Mouse (Mus musculus) brown adipose tissue, adult 24 weeks (tissue): Measurements from ENCODE around the gene Card14. TPM values are rescaled to one million over a fixed set of nuclear protein-coding genes. Genes with fewer than 3 reads are reported as not detected.
"Not testable (repeated sequence)": the region's sequence is repeated elsewhere in the genome, so short reads cannot be mapped to it uniquely, and the experiment has no call there.

Experiments used
- H3K27ac ChIP-seq: fragments of 200-500 bp; replicated peaks from 2 replicates; pipeline ENCODE4 v1.5.1; 2012; ENCODE audit warnings: low read depth, mild to moderate bottlenecking, low read length
- H3K4me1 ChIP-seq: fragments of 200-500 bp; 2 replicates; pipeline ENCODE4 v1.6.1; 2012; ENCODE audit warnings: low read length, mixed read lengths; ENCODE audit not compliant: control insufficient read depth, insufficient read depth, insufficient read length
- H3K4me3 ChIP-seq: fragments of 200-500 bp; 2 replicates; pipeline ENCODE4 v1.5.1; 2012; ENCODE audit warnings: low read depth, mild to moderate bottlenecking, low read length, moderate library complexity; ENCODE audit not compliant: insufficient read depth
- polyA plus RNA-seq: library from polyadenylated mRNA; stranded (reverse); fragments of >200 nt; gene quantifications from 2 replicates; pipeline ENCODE4 v1.2.4, GENCODE M21; 2012; ENCODE audit not compliant: missing spikeins, insufficient read depth, insufficient read length

Gene Card14
- polyA plus RNA-seq, 1 experiment, result not detected

DNA sequence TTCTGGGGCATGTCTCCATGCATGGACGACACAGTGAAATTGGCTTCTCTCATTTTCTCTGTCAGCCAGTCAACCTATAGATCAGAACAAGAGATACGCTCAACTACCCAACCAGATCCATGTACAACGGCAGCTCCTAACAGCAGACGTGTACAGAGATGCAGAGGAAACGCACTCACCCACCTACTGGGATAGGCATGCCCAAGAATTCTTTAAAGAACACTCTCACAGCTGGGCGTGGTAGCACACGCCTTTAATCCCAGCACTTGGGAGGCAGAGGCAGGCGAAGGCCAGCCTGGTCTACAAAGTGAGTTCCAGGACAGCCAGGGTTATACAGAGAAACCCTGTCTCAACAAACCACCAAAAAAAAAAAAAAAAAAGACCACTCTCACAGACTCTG is 14.7 kb upstream of the Card14 start:
- not testable (repeated sequence) for H3K27ac ChIP-seq, H3K4me1 ChIP-seq, H3K4me3 ChIP-seq

DNA sequence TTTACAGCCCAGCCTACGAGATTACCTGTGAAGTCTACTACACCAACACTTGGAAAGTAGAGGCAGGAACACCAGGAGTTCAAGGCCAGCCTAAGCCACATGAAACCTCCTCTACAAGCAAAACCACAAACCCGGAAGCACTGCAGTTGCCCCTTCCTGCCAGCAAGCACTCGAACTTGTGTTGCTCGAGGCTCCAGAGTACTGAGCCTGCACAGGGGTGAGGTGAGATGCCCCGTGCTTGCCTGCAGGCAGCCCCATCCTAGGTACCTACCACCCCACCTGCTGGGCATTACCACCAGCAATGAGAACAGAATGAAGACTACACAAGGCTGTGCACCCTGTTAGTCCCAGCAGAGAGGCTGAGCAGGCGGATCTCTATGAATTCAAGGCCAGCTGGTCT is 9.6 kb upstream of the Card14 start:
- Histone ChIP-seq H3K4me3 (no peak overlapping the region), H3K27ac (no peak overlapping the region), H3K4me1 (peaks cover 6% of the 10 kb centered on the region; the same call in 1 of the 2 replicates)

DNA sequence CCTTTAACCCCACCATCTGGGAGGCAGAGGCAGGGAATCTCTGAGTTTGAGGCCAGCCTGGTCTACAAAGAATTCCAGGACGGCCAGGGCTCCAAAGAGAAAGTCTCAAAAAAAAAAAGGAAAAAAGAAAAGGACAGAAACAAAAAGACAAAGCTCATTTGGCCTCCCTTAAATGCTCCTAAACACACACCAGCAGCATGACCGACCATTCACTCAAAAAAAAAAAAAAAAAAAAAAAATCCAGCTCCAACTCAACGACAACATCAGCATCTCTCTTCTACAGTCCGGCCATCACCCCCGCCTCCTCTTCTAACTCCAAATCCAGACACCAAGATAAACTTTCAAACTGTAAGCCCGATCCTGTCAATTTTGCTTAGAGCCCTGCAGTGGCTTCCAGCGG is 8.7 kb upstream of the Card14 start:
- Histone ChIP-seq H3K27ac (0 out of 2 replicates have a peak overlapping the region, but pooled peaks have one; percentile 89), H3K4me1 (peaks cover 6% of the 10 kb centered on the region; the same call in 1 of the 2 replicates), H3K4me3 (peak overlapping the region; percentile 94)

DNA sequence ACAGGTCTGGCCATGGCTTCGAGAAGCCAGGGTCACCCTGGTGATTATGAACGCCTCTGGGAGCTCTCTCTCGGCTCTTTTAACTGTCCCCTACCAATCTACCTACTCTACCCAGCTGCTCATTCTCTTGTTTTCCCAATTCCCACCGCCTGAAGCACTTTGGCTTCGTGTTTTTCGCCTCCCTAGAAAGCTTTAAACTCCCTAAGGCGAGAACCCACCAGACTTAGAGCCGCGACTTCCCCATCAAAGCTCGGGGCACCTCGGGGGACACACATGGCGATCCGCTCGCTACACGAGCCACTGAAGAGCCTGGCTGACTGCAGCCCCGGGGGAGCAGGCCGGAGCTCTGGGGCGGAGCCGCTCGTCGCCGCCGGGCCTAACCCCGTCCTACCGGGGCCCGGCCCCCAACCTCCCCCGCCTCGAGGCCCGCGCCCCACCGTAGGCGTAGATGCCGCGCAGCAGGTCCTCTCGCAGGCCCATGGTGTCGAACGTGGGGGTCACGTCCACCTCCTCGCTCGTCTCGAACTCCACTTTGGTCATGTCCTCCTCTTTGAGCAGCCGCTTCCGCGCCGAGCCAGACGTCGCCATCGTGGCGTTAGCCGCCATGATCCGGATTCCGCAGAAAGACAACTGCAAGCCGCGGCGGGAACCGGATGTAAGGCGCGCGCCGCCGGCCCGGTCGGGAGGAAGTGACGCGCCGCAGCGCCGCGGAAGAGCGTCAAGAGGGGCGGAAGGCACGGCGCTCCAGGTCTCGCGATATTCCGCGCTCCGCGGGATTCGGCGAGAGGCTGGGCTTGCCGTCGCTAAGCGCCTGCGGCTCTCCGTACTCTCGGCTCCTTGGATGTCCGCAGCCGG is 8.0 kb upstream of the Card14 start, which contains the start of gene Eif4a3:
TSS of gene Eif4a3 (minus strand) at position 699 of the 855 bp plus-strand sequence.
- Histone ChIP-seq H3K4me3 (peak within 1 kb of the TSS; percentile 94), H3K27ac (peak within 1 kb of the TSS; percentile 89)

DNA sequence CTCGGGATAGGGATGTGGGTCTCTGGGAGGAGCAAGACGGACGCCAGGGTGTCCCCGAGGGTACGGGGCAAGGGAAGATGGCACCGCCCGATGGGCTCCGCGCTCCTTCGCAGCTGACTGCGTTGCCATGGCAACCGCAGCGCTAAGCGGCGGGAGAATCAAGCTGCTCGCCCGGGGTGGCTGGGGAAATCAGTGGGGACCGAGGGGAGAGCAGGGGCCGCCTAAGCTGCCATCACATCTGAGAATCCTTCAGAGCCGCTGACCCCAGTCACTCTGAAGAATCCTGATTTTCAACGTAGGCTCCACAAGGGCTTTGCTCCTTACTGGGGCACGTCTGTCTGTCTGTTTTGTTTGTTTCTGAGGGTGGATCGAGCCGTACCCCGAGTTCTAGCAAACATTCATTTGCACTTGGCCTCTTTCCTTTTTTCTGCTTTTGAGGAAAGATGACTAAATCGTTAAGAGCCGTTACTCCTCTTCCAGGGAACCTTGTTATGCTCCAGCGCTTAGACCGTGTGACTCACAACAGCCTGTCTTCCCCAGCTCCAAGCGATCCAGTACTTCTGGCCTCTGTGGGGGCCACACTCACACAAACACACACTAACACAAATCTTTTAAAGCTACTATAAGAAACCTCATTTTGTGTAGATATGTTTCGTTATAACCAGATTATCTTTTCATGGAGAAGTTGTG is 7.2 kb upstream of the Card14 start:
- peaks cover 6% of the 10 kb centered on the region; the same call in 1 of the 2 replicates for H3K4me1 ChIP-seq
- H3K27ac ChIP-seq, result 0 out of 2 replicates have a peak overlapping the region, but pooled peaks have one; percentile 49
- peak overlapping the region; percentile 94 for H3K4me3 ChIP-seq

More for the DNA sequence above, 8.0 kb upstream of the Card14 start, which contains the start of gene Eif4a3:
- peaks cover 6% of the 10 kb centered on the region; the same call in 1 of the 2 replicates for H3K4me1 ChIP-seq

DNA sequence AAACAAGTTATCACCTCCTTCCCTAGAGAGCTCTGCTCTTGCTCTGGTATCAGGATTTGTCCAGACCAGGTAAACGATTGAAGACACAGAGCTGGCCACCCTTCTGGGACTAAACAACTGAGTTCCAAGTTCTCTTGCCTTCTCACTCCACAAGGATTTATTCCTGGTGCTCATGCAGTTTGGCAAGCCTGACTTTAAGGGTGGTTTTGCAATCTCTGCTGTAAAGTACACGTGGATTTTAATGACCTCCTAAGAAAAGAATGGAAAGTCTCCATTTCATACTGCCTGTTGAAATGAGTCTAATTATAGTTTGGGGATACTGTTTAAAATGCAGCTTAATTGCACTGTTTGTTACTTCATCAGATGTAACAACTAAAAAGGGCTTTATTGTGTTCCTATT is 6.6 kb upstream of the Card14 start:
- Histone ChIP-seq H3K27ac (no peak overlapping the region), H3K4me3 (no peak overlapping the region), H3K4me1 (peaks cover 6% of the 10 kb centered on the region; the same call in 1 of the 2 replicates)

DNA sequence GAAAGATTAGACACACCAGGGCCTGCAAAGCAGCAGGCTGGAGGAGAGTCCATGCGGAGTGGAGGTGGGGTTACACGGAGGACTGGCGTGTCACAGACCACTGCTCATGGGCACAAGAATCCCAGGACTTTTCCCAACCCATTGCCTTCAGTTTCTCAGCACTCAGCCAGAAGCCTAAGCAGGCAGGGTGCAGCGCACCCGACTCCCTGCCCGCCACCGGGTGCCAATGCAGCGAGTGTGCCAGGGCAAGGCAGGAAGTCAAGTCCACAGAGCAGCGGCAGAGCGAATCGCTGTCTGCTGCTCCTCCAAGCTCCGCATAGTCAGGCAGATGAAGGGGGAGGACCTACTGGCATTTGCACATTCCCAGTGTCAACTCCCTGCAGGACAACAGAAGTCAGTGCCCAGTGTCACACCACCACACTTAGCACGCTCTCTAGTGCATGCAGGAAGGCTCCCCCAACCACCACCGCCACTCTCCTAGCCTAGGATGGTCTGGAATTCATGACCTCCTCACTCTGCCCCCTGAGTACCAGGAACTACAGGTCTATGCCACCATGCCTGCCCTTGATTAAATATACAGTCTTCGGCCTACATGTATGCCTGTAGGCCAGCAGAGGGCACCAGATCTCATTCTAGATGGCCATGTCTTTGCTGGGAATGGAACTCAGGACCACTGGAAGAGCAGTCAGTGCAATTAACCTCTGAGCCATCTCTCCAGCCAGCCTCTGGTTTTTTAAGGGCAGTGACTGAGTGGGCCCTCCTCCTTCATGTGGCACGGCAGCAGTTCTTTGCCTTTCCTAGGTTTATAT is 2.5 kb upstream of the Card14 start:
- Histone ChIP-seq H3K27ac (no peak overlapping the region), H3K4me3 (no peak overlapping the region), H3K4me1 (no peaks in the 10 kb centered on the region)

DNA sequence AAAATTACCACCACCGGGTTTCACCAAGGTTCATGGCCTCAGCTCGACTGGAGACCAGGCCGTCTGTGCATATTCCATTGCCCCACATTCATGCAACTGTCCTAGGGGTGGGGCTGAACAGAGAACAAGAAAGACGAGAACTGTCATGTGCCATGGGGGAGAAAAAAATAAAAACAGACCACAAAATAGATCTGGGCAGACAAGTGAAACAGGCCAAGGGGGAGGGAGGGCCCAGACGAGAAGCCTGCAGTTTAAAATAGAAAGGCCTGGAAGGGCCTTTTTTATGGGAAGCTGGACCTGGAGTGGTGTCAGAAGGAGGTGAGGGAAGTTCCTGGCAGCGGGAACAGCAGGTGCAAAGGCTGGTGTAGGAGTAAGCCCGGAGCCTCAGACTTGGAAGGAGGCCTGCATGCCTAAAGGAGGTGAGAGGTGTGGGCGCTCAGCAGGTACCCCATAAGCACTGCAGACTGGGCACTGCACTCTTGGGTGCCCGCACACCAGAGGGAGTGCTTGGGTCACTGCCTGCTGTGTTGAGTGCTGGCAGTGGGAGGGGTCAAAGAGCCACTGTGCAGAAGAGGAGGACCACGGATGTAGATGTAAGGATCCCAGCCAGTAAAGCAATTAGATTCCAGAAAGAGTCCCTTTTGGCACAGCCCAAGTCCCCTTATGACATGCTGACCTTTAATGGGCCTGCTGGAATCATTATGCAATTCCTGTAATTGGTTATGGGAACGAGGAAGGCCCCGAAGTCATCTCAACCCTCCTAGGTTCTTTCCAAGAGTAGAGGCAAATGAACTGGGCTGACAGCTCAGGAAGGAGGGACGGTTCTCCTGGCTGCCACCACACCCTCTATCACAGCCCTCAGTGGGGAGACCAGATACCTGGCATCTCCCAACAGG is 558 bp upstream of the Card14 start:
- Histone ChIP-seq H3K27ac (no peak overlapping the region), H3K4me1 (no peaks in the 10 kb centered on the region), H3K4me3 (no peak overlapping the region)

DNA sequence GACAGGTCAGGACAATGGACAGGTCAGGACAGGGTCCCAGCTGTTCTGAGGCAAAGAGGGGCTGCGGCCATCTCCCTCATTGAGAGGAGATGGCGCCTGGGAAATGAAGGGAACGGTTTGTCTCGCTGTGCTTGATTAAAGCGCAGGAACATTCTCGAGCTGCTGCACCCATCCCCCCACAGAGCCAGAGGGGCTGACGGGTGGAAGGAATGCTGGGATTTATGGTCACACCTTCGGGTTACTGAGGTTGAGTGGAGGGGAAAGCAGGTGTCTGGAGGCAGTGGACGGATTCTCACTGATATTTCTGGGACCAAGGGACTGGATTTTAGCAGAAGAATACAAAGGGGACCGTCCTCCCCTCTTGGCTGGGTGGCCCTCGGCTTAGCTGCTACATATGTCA is 348 bp downstream of the Card14 start:
- Histone ChIP-seq H3K27ac (no peak overlapping the region), H3K4me1 (no peaks in the 10 kb centered on the region)

DNA sequence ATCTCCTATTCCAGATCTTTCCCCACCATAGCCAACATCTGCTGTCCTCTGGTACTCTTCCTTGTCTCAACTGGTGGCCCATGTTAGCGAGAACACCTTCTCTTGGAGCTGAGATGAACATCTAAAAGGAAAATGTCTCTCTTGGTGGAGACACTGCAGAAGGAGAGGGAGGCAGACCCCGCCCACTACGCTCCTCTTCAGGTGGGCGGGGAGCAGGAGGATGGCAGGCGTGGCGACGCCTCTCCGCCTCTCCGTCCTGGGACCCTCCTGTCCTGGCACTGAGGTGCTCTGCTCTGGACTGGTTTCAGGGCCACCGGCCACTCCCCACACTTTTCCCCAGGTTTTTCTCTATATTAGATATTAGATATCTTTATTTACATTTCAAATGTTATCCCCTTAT is 3.1 kb downstream of the Card14 start:
- no peak overlapping the region for H3K4me3 ChIP-seq
- no peaks in the 10 kb centered on the region for H3K4me1 ChIP-seq
- H3K27ac ChIP-seq, result no peak overlapping the region

More for the DNA sequence above, 348 bp downstream of the Card14 start:
- no peak overlapping the region for H3K4me3 ChIP-seq

DNA sequence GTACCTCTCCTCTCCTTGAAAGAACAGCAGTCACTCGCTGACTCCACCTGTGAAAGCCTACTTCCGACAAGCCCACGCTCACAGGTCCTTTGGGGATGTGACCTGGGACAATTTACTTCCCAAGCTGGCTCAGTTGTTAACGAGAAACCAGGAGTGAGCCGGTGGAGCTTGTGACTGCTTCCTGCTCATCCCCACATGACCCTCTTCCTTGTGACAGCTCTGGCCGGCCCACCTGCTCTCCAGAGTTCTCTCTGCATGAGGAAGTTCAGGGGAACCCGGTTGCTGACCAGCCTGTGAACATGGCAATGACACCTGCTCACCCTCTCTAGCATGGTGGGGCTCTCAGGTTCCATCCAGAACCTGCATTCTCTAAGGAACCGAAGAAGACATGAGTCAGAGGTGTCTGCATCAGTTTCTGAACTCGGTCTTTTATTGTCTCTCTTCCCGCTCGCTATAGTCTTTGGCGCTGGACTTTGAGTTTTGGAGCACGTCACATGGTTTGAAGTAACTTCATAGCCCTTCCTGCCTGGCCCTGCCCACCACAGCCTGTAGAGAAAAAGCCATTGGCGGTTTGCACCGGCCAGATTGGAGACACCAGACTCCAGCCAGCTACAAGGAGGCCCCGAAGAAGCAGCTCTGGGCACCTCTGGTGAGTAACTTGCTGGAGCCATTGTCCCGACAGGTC is 6.8 kb downstream of the Card14 start:
- Histone ChIP-seq H3K4me3 (no peak overlapping the region), H3K27ac (no peak overlapping the region), H3K4me1 (no peaks in the 10 kb centered on the region)

DNA sequence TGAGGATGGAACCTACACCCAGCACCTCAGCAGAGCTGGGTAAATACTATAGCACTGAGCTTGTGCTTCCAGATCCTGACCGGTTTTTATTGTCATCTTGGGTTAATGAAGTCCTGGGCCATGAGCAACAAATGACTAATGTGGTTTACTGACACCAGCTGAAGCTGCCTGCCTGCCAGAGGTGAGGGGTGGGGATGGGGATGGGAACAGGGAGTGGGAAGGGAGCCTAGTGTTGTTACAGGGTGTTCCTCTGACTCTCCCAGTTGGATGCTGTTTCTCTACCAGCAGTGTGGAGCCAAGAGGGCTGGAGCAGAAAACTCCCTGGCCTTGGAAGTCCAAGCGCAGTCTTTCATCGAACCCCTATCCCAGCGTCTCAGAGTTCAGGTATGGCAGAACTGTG is 9.2 kb downstream of the Card14 start:
- no peaks in the 10 kb centered on the region for H3K4me1 ChIP-seq
- no peak overlapping the region for H3K4me3 ChIP-seq
- no peak overlapping the region for H3K27ac ChIP-seq

DNA sequence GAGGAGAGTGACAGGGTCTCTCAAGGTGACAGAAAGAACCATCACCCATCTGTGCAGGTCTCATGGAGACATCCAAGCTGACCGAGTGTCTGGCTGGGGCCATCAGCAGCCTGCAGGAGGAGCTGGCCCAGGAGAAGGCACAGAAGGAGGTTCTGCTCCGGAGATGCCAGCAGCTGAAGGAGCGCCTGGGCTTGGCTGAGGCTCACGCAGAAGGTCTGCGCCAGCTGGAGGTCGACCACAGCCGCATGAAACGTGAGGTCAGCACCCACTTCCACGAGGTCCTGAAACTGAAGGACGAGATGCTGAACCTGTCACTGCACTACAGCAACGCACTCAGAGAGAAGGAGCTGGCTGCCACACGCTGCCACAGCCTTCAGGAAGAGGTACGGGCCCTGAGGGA is 15.0 kb downstream of the Card14 start:
- no peak overlapping the region for H3K4me3 ChIP-seq
- no peak overlapping the region for H3K27ac ChIP-seq
- H3K4me1 ChIP-seq, result no peaks in the 10 kb centered on the region

DNA sequence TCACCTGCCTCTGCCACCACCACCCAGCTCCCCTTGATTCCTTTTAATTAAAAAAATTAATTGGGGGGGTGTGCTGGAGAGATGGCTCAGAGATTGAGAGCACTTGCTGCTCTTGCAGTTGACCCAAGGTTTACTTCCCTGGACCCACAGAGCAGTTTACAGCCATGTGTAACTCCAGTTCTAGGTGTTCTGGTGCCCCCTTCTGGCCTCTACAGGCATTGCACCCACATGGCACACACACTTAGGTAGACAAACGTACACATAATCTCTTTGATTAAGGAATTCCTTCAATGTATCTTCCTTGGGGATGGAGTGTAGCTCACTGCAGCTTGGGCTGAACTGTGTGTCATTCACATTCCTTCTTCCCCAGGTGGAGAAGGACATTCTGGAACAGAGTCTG is 17.5 kb downstream of the Card14 start:
- Histone ChIP-seq H3K4me1 (no peaks in the 10 kb centered on the region), H3K27ac (no peak overlapping the region), H3K4me3 (no peak overlapping the region)
